In genomic region chr11:106254767-106255166, GRCm38 (mm10) we compare ENCODE assay signal across 8 mouse cellular contexts. TPM values are rescaled to one million over a fixed set of nuclear protein-coding genes. Genes with fewer than 3 reads are reported as not detected.
DNase-seq lines count a peak whose midpoint lies in the region; ATAC-seq lines count a peak whose summit lies in the region.

No protein-coding gene starts in this region.

- 14% methylated on average over 2 of the region's 2 CpGs for WGBS in embryonic facial prominence, embryonic 14.5 days
- WGBS in intestine, embryonic 16.5 days, result 22% methylated on average over 2 of the region's 2 CpGs
- 19% methylated on average over 2 of the region's 2 CpGs for WGBS in neural tube, embryonic 12.5 days

- DNase-seq in layer of hippocampus, adult 11-12 months (ENCODE audit: low spot score), result peak; percentile 5
- DNase-seq in layer of hippocampus, adult 18-20 months (ENCODE audit: low spot score in 2 of 2), result no peak
- no peak for DNase-seq in embryonic facial prominence, embryonic 14.5 days (ENCODE audit: low spot score)
- DNase-seq in thymus, postnatal 0 days (ENCODE audit: low spot score), result no peak
- no peak for DNase-seq in gastrocnemius, postnatal 4 days (ENCODE audit: low spot score in 2 of 2)
- no peak for DNase-seq in thymus, adult 18-20 months

- no peaks in the 10 kb centered on the region for H3K27me3 ChIP-seq in embryonic facial prominence, embryonic 14.5 days (replicated peaks; ENCODE audit: control insufficient read depth, insufficient read depth, low read length)
- no peaks in the 10 kb centered on the region for H3K27me3 ChIP-seq in intestine, embryonic 16.5 days (replicated peaks; ENCODE audit: control insufficient read depth, insufficient read depth, low read length)
- no peaks in the 10 kb centered on the region for H3K27me3 ChIP-seq in neural tube, embryonic 12.5 days (replicated peaks)

- no peak overlapping the region for H3K27ac ChIP-seq in embryonic facial prominence, embryonic 14.5 days (replicated peaks; ENCODE audit: low read depth, low read length)
- no peak overlapping the region for H3K27ac ChIP-seq in intestine, embryonic 16.5 days (ENCODE audit: low read length)
- no peak overlapping the region for H3K27ac ChIP-seq in neural tube, embryonic 12.5 days

- no peaks in the 10 kb centered on the region for H3K9me3 ChIP-seq in embryonic facial prominence, embryonic 14.5 days (ENCODE audit: control insufficient read depth, low read length)
- no peaks in the 10 kb centered on the region for H3K9me3 ChIP-seq in intestine, embryonic 16.5 days (ENCODE audit: control insufficient read depth, low read length)
- H3K9me3 ChIP-seq in neural tube, embryonic 12.5 days, result no peaks in the 10 kb centered on the region

- H3K4me1 ChIP-seq in embryonic facial prominence, embryonic 14.5 days (ENCODE audit: control insufficient read depth, insufficient read depth, low read length), result peaks cover 11% of the 10 kb centered on the region
- H3K4me1 ChIP-seq in intestine, embryonic 16.5 days (ENCODE audit: control insufficient read depth, insufficient read depth, low read length), result peaks cover 12% of the 10 kb centered on the region
- H3K4me1 ChIP-seq in neural tube, embryonic 12.5 days, result peaks cover 20% of the 10 kb centered on the region

- peaks cover 70% of the 10 kb centered on the region for H3K36me3 ChIP-seq in embryonic facial prominence, embryonic 14.5 days (ENCODE audit: control insufficient read depth, insufficient read depth, low read length)
- peaks cover 15% of the 10 kb centered on the region; the same call in 1 of the 2 replicates for H3K36me3 ChIP-seq in intestine, embryonic 16.5 days (ENCODE audit: control insufficient read depth, insufficient read depth, low read length)
- peaks cover 60% of the 10 kb centered on the region for H3K36me3 ChIP-seq in neural tube, embryonic 12.5 days

- no peak for ATAC-seq in embryonic facial prominence, embryonic 14.5 days (ENCODE audit: low read depth)
- ATAC-seq in intestine, embryonic 16.5 days, result no peak
- no peak for ATAC-seq in neural tube, embryonic 12.5 days (ENCODE audit: low FRiP score, low read depth)

- H3K9ac ChIP-seq in embryonic facial prominence, embryonic 14.5 days (ENCODE audit: low read depth, low read length), result peak overlapping the region; percentile 81
- peak overlapping the region; percentile 84 for H3K9ac ChIP-seq in intestine, embryonic 16.5 days (ENCODE audit: low read depth, low read length)
- peak overlapping the region; percentile 75 for H3K9ac ChIP-seq in neural tube, embryonic 12.5 days

- H3K4me3 ChIP-seq in embryonic facial prominence, embryonic 14.5 days (ENCODE audit: low read depth, low read length), result peak overlapping the region; percentile 80
- peak overlapping the region; percentile 66 for H3K4me3 ChIP-seq in intestine, embryonic 16.5 days (ENCODE audit: low read length)
- peak overlapping the region; percentile 82 for H3K4me3 ChIP-seq in neural tube, embryonic 12.5 days

- H3K4me2 ChIP-seq in embryonic facial prominence, embryonic 14.5 days (ENCODE audit: low read depth, low read length), result peak overlapping the region; percentile 77
- peak overlapping the region; percentile 94 for H3K4me2 ChIP-seq in intestine, embryonic 16.5 days (ENCODE audit: low read depth, low read length)
- peak overlapping the region; percentile 96 for H3K4me2 ChIP-seq in neural tube, embryonic 12.5 days (replicated peaks)

RNA-seq across cellular contexts. Expression of gene Ftsj3, which starts 1.1 kb away (rescaled TPM):
- total RNA-seq in layer of hippocampus, adult 18-20 months (2021), result 10 to 100 TPM; 26.2 to 31.1 TPM
- polyA plus RNA-seq in embryonic facial prominence, embryonic 14.5 days (2014; fragmentation: Nextera tagmentation; extraction: Ambion mirVana), result 47.9 and 58.1 TPM in 2 replicates
- polyA plus RNA-seq in intestine, embryonic 16.5 days (2015; fragmentation: Nextera tagmentation; extraction: Ambion mirVana), result 42.9 and 50.8 TPM in 2 replicates
- 52.3 TPM in 2 replicates for polyA plus RNA-seq in neural tube, embryonic 12.5 days (2016; fragmentation: Nextera tagmentation; extraction: Ambion mirVana)
- polyA plus RNA-seq in thymus, postnatal 0 days (2015; fragmentation: Nextera tagmentation; extraction: Ambion mirVana), result 58.3 and 60.5 TPM in 2 replicates
- total RNA-seq in gastrocnemius, postnatal 4 days (2021), result 10 to 100 TPM; 32.6 to 34.6 TPM

RNA-seq across cellular contexts. Expression of gene Psmc5, which starts 1.2 kb away (rescaled TPM):
- total RNA-seq in layer of hippocampus, adult 18-20 months (2021), result 100 to 1,000 TPM; 189 to 196 TPM
- polyA plus RNA-seq in embryonic facial prominence, embryonic 14.5 days (2014; fragmentation: Nextera tagmentation; extraction: Ambion mirVana), result 231 and 259 TPM in 2 replicates
- polyA plus RNA-seq in intestine, embryonic 16.5 days (2015; fragmentation: Nextera tagmentation; extraction: Ambion mirVana), result 234 and 263 TPM in 2 replicates
- 358 and 381 TPM in 2 replicates for polyA plus RNA-seq in neural tube, embryonic 12.5 days (2016; fragmentation: Nextera tagmentation; extraction: Ambion mirVana)
- 260 and 266 TPM in 2 replicates for polyA plus RNA-seq in thymus, postnatal 0 days (2015; fragmentation: Nextera tagmentation; extraction: Ambion mirVana)
- 100 to 1,000 TPM; 123 to 146 TPM for total RNA-seq in gastrocnemius, postnatal 4 days (2021)

RNA-seq across cellular contexts. Expression of gene Smarcd2, which starts 18.0 kb away (rescaled TPM):
- 10 to 100 TPM; 23.9 to 26.3 TPM for total RNA-seq in layer of hippocampus, adult 18-20 months (2021)
- polyA plus RNA-seq in embryonic facial prominence, embryonic 14.5 days (2014; fragmentation: Nextera tagmentation; extraction: Ambion mirVana), result 87.6 and 102 TPM in 2 replicates
- polyA plus RNA-seq in intestine, embryonic 16.5 days (2015; fragmentation: Nextera tagmentation; extraction: Ambion mirVana), result 48.1 and 49.7 TPM in 2 replicates
- polyA plus RNA-seq in neural tube, embryonic 12.5 days (2016; fragmentation: Nextera tagmentation; extraction: Ambion mirVana), result 38.4 and 40.7 TPM in 2 replicates
- 139 and 157 TPM in 2 replicates for polyA plus RNA-seq in thymus, postnatal 0 days (2015; fragmentation: Nextera tagmentation; extraction: Ambion mirVana)
- 10 to 100 TPM; 36.6 to 38.1 TPM for total RNA-seq in gastrocnemius, postnatal 4 days (2021)

RNA-seq across cellular contexts. Expression of gene Tcam1, which starts 21.7 kb away (rescaled TPM):
- under 1 TPM; 0.13 to 0.15 TPM for total RNA-seq in layer of hippocampus, adult 18-20 months (2021)
- polyA plus RNA-seq in embryonic facial prominence, embryonic 14.5 days (2014; fragmentation: Nextera tagmentation; extraction: Ambion mirVana), result 0.24 and 0.74 TPM in 2 replicates
- 0.20 and 0.27 TPM in 2 replicates for polyA plus RNA-seq in intestine, embryonic 16.5 days (2015; fragmentation: Nextera tagmentation; extraction: Ambion mirVana)
- polyA plus RNA-seq in neural tube, embryonic 12.5 days (2016; fragmentation: Nextera tagmentation; extraction: Ambion mirVana), result 0.10 and 0.19 TPM in 2 replicates
- 0.40 and 0.54 TPM in 2 replicates for polyA plus RNA-seq in thymus, postnatal 0 days (2015; fragmentation: Nextera tagmentation; extraction: Ambion mirVana)
- total RNA-seq in gastrocnemius, postnatal 4 days (2021), result under 1 TPM; 0.12 to 0.29 TPM

RNA-seq across cellular contexts. Expression of gene Ddx42, which starts 38.0 kb away (rescaled TPM):
- total RNA-seq in layer of hippocampus, adult 18-20 months (2021), result 10 to 100 TPM; 65.8 to 68.2 TPM
- polyA plus RNA-seq in embryonic facial prominence, embryonic 14.5 days (2014; fragmentation: Nextera tagmentation; extraction: Ambion mirVana), result 62.7 and 69.1 TPM in 2 replicates
- polyA plus RNA-seq in intestine, embryonic 16.5 days (2015; fragmentation: Nextera tagmentation; extraction: Ambion mirVana), result 54.5 and 57.5 TPM in 2 replicates
- 108 and 113 TPM in 2 replicates for polyA plus RNA-seq in neural tube, embryonic 12.5 days (2016; fragmentation: Nextera tagmentation; extraction: Ambion mirVana)
- 58.3 and 67.8 TPM in 2 replicates for polyA plus RNA-seq in thymus, postnatal 0 days (2015; fragmentation: Nextera tagmentation; extraction: Ambion mirVana)
- 10 to 100 TPM; 46.1 to 47.3 TPM for total RNA-seq in gastrocnemius, postnatal 4 days (2021)
